Mouse (Mus musculus): Measurements from ENCODE around the gene Kat6b. TPM values are rescaled to one million over a fixed set of nuclear protein-coding genes. Genes with fewer than 3 reads are reported as not detected.

The Kat6b gene
- polyA plus RNA-seq, 1 experiment = 3.9 TPM

GRCm38 (mm10) chr14:21576867-21577266 is 95.6 kb downstream of the Kat6b start:
- H3K27me3 ChIP-seq (ENCODE audit: control insufficient read depth, insufficient read depth, insufficient read length) = no peaks in the 10 kb centered on the region
- H3K36me3 ChIP-seq (ENCODE audit: control insufficient read depth, insufficient read depth) = no peaks in the 10 kb centered on the region
- H3ac ChIP-seq (ENCODE audit: control insufficient read depth, insufficient read length) = no peak overlapping the region
- no peaks in the 10 kb centered on the region for H3K79me2 ChIP-seq (ENCODE audit: control insufficient read depth, insufficient read depth)
- no peak overlapping the region for H3K4me2 ChIP-seq (ENCODE audit: low read depth)
- TF ChIP-seq E2F4 (IDR thresholded peaks at IDR 0.05; ENCODE audit: insufficient read depth) (no peak), MYOD1 (IDR thresholded peaks at IDR 0.05; ENCODE audit: control insufficient read depth in 1 of 3, insufficient read length in 2 of 3, low read depth in 2 of 3) (no peak), MYOG (IDR thresholded peaks at IDR 0.05; ENCODE audit: control insufficient read depth in 1 of 3, insufficient read depth in 1 of 3, insufficient read length in 2 of 3, low read depth in 2 of 3) (no peak), CEBPB (IDR thresholded peaks at IDR 0.05; ENCODE audit: insufficient read depth, poor library complexity, severe bottlenecking) (no peak), USF1 (IDR thresholded peaks at IDR 0.05; ENCODE audit: low read depth) (no peak), TCF12 (IDR thresholded peaks at IDR 0.05; ENCODE audit: insufficient read depth, poor library complexity, severe bottlenecking) (no peak), MAX (IDR thresholded peaks at IDR 0.05; ENCODE audit: low read depth) (no peak), TCF3 (IDR thresholded peaks at IDR 0.05; ENCODE audit: insufficient read length, low read depth) (no peak)
- H3K4me3 ChIP-seq = no peak overlapping the region

- Histone ChIP-seq H3K27me3 (ENCODE audit: control insufficient read depth, insufficient read depth, insufficient read length) (no peaks in the 10 kb centered on the region), H3K36me3 (ENCODE audit: control insufficient read depth, insufficient read depth) (no peaks in the 10 kb centered on the region), H3K79me2 (ENCODE audit: control insufficient read depth, insufficient read depth) (no peaks in the 10 kb centered on the region), H3ac (ENCODE audit: control insufficient read depth, insufficient read length) (no peak overlapping the region), H3K4me3 (no peak overlapping the region), H3K4me2 (ENCODE audit: low read depth) (no peak overlapping the region)
- TF ChIP-seq POLR2A (IDR thresholded peaks at IDR 0.05; ENCODE audit: insufficient read length, low read depth) (no peak), MYOD1 (IDR thresholded peaks at IDR 0.05; ENCODE audit: control insufficient read depth in 1 of 3, insufficient read length in 2 of 3, low read depth in 2 of 3) (peak in 2 of 3 experiments; percentile 46 to 83), TCF12 (IDR thresholded peaks at IDR 0.05; ENCODE audit: insufficient read depth, poor library complexity, severe bottlenecking) (no peak), MYOG (IDR thresholded peaks at IDR 0.05; ENCODE audit: control insufficient read depth in 1 of 3, insufficient read depth in 1 of 3, insufficient read length in 2 of 3, low read depth in 2 of 3) (peak in 2 of 3 experiments; percentile 37 to 81)
These were observed 100.0 kb downstream of the Kat6b start for GRCm38 (mm10) chr14:21581198-21581597.

GRCm38 (mm10) chr14:21582301-21582700 is 101.1 kb downstream of the Kat6b start:
- TF ChIP-seq POLR2A (IDR thresholded peaks at IDR 0.05; ENCODE audit: insufficient read length, low read depth) = no peak
- no peak for TF ChIP-seq MAX (IDR thresholded peaks at IDR 0.05; ENCODE audit: low read depth)
- TF ChIP-seq MYOD1 (IDR thresholded peaks at IDR 0.05; ENCODE audit: control insufficient read depth in 1 of 3, insufficient read length in 2 of 3, low read depth in 2 of 3) = no peak
- no peak for TF ChIP-seq CEBPB (IDR thresholded peaks at IDR 0.05; ENCODE audit: insufficient read depth, poor library complexity, severe bottlenecking)
- no peak for TF ChIP-seq SRF (IDR thresholded peaks at IDR 0.05; ENCODE audit: control insufficient read depth, insufficient read length, low read depth)
- no peak for TF ChIP-seq MYOG (IDR thresholded peaks at IDR 0.05; ENCODE audit: control insufficient read depth in 1 of 3, insufficient read depth in 1 of 3, insufficient read length in 2 of 3, low read depth in 2 of 3)
- TF ChIP-seq E2F4 (IDR thresholded peaks at IDR 0.05; ENCODE audit: insufficient read depth) = no peak
- TF ChIP-seq TCF3 (IDR thresholded peaks at IDR 0.05; ENCODE audit: insufficient read length, low read depth) = no peak
- no peak overlapping the region for H3K4me3 ChIP-seq
- no peak overlapping the region for H3K4me2 ChIP-seq (ENCODE audit: low read depth)
- H3ac ChIP-seq (ENCODE audit: control insufficient read depth, insufficient read length) = no peak overlapping the region
- no peaks in the 10 kb centered on the region for H3K27me3 ChIP-seq (ENCODE audit: control insufficient read depth, insufficient read depth, insufficient read length)
- H3K79me2 ChIP-seq (ENCODE audit: control insufficient read depth, insufficient read depth) = no peaks in the 10 kb centered on the region
- H3K36me3 ChIP-seq (ENCODE audit: control insufficient read depth, insufficient read depth) = no peaks in the 10 kb centered on the region

GRCm38 (mm10) chr14:21583051-21583450 is 101.8 kb downstream of the Kat6b start:
- Histone ChIP-seq H3K4me3 (no peak overlapping the region), H3ac (ENCODE audit: control insufficient read depth, insufficient read length) (no peak overlapping the region), H3K27me3 (ENCODE audit: control insufficient read depth, insufficient read depth, insufficient read length) (no peaks in the 10 kb centered on the region), H3K79me2 (ENCODE audit: control insufficient read depth, insufficient read depth) (no peaks in the 10 kb centered on the region), H3K36me3 (ENCODE audit: control insufficient read depth, insufficient read depth) (no peaks in the 10 kb centered on the region), H3K4me2 (ENCODE audit: low read depth) (no peak overlapping the region)
- TF ChIP-seq REST (IDR thresholded peaks at IDR 0.05; ENCODE audit: insufficient read depth, insufficient read length) (no peak), MYOD1 (IDR thresholded peaks at IDR 0.05; ENCODE audit: control insufficient read depth in 1 of 3, insufficient read length in 2 of 3, low read depth in 2 of 3) (no peak), POLR2AphosphoS2 (IDR thresholded peaks at IDR 0.05; ENCODE audit: insufficient read length, low read depth) (no peak), E2F4 (IDR thresholded peaks at IDR 0.05; ENCODE audit: insufficient read depth) (no peak), USF1 (IDR thresholded peaks at IDR 0.05; ENCODE audit: low read depth) (no peak), CEBPB (IDR thresholded peaks at IDR 0.05; ENCODE audit: insufficient read depth, poor library complexity, severe bottlenecking) (no peak), TCF3 (IDR thresholded peaks at IDR 0.05; ENCODE audit: insufficient read length, low read depth) (no peak), MAX (IDR thresholded peaks at IDR 0.05; ENCODE audit: low read depth) (no peak), SRF (IDR thresholded peaks at IDR 0.05; ENCODE audit: control insufficient read depth, insufficient read length, low read depth) (no peak), POLR2A (IDR thresholded peaks at IDR 0.05; ENCODE audit: insufficient read length, low read depth) (no peak), MYOG (IDR thresholded peaks at IDR 0.05; ENCODE audit: control insufficient read depth in 1 of 3, insufficient read depth in 1 of 3, insufficient read length in 2 of 3, low read depth in 2 of 3) (no peak), TCF12 (IDR thresholded peaks at IDR 0.05; ENCODE audit: insufficient read depth, poor library complexity, severe bottlenecking) (no peak)

GRCm38 (mm10) chr14:21583868-21584267 is 102.6 kb downstream of the Kat6b start:
- Histone ChIP-seq H3K27me3 (ENCODE audit: control insufficient read depth, insufficient read depth, insufficient read length) (no peaks in the 10 kb centered on the region), H3K36me3 (ENCODE audit: control insufficient read depth, insufficient read depth) (no peaks in the 10 kb centered on the region), H3K79me2 (ENCODE audit: control insufficient read depth, insufficient read depth) (no peaks in the 10 kb centered on the region), H3ac (ENCODE audit: control insufficient read depth, insufficient read length) (no peak overlapping the region), H3K4me2 (ENCODE audit: low read depth) (no peak overlapping the region), H3K4me3 (no peak overlapping the region)
- TF ChIP-seq MYOD1 (IDR thresholded peaks at IDR 0.05; ENCODE audit: control insufficient read depth in 1 of 3, insufficient read length in 2 of 3, low read depth in 2 of 3) (no peak), MAX (IDR thresholded peaks at IDR 0.05; ENCODE audit: low read depth) (no peak), SRF (IDR thresholded peaks at IDR 0.05; ENCODE audit: control insufficient read depth, insufficient read length, low read depth) (no peak), CEBPB (IDR thresholded peaks at IDR 0.05; ENCODE audit: insufficient read depth, poor library complexity, severe bottlenecking) (no peak), E2F4 (IDR thresholded peaks at IDR 0.05; ENCODE audit: insufficient read depth) (no peak), REST (IDR thresholded peaks at IDR 0.05; ENCODE audit: insufficient read depth, insufficient read length) (no peak)

Data from myocyte (in vitro differentiated cells).